Mouse (Mus musculus) R1 (cell line): ENCODE measurements at regions not wholly inside any gene's neighbourhood (a gene's known extent, or its start where the extent isn't known, plus 50 kb on each side); places are given as distances from the start of the nearest gene placed in this dataset.

Experiments used
- DNase-seq: peaks from one replicate; pipeline ENCODE4 v3.0.0-alpha.2; 2018; ENCODE audit warnings: low read depth, low spot score

DNA sequence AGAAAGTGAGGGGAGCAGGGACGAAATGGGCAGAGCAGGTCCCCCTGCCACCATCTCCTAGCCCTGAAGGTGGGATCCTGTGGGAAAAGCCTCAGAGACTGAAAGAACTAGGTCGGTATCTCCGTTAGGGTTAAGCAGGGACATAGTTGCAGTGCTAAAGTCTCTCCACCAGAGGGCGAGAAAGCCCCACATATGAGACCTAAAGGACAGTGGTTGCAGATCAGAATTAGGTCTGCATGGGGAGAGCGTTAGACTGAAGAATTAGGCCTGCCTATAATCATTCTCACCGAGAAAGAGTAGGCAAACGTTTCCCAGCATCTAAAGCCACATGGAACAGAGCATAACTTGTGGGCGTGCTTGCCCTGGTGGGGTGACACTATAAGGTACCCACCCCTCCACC lies 97.0 kb upstream of the Podxl start:
- peak; percentile 78 for DNase-seq

DNA sequence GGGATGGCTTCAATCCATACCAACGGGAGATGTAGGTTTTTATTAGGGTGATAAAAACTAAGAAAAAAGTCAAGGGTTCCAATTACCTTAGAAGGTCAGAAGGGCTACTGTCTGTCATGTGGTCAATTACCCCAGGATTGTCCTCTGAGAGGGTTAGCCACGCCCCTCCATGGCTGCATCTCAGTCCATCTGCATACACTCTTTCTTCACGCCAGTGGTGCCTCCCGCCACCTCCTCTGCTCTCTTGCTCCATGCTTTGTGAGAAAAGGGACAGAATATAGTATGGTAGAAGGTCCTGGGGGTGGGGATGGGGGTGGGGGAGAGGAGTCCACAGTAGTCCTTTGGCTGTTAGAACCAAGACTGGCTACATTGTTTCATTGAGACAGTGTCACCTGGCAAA lies 96.1 kb upstream of the Podxl start:
- DNase-seq = no peak

DNA sequence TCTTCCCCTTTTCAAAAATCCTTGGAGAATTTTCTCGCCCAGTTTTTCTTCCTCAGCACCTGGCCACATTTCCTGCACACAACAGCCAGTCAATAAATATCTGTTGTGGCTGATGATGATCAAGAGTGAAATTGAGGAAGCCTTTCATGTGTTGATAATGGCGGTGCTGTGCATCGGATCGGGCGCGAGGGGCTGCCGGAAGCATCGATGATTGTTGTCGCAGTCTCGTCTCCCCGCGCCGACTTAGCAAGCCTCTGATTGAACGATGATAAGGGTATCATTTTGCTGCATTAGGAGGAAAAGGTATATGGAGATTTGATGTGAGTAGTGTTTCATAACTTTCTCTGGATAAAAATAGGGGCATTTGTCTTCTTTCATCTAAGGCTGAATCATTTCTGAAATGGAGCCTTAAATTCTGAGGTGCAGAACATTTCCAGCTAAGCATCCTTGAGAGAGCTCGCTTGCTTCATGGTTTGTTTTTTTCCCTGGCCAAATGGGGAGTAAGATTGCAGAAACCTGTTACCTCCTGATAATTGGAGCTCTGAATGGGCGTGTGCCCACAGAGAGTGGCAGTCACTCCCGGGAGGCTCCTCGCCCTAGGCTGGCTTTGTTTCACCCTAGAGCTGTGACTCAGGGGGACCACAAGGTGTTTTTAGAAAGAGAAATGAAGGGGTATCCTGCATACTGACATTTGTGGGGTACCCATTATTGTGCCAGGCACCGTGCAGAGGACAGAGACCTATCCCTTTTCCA lies 94.8 kb upstream of the Podxl start:
- no peak for DNase-seq

DNA sequence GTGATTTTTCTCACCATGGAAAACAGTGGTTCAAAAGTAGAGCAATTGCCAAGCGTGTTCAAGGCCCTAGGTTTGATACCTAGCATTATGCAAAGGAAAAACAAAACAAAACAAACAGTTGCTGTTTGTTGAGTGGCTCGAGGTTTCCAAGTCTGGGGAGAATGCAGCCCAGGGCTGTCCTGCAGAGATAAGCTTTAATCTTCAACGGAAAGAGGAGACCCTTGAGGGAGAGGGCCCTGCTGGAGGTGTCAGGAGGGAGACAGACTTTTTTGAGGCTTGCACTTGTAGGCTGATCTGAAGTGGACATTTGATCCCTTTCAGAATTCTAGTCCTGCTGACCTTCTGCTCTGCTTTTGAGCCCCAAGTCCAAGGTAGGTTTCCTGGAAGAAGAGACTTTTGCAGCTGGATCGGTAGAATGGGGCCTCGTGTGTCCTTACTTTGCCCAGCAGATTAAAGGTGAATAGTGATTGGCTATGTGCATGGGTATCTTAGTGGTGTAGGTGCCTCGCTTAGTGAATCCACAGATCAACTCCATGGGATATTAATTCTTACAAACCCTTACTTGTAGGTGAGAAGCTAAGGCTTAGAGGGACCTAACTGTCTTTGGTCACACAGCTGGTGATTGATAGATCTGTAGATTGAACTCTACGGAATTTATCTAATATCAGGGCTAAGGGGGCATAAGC lies 87.2 kb upstream of the Podxl start:
- DNase-seq = no peak

DNA sequence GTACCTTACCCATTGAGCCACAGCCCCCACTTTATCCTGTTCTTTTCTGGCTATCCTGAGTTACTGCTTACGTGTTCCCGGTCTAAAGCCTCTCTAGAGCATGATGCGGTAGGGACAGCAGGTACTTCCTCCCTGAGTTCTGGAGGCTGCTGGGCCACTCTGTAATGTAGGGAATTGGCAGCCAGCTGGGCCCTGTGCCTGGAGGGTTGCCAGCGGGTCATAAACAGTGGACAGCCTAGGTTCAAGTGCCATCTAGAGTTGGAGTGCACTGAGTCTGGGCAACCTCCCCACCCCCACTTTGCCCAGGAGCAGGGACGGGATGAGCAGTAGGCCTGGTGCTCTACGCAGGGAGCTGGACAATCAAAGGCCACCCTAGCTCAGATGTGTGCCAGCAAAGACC lies 81.5 kb upstream of the Podxl start:
- DNase-seq = no peak

DNA sequence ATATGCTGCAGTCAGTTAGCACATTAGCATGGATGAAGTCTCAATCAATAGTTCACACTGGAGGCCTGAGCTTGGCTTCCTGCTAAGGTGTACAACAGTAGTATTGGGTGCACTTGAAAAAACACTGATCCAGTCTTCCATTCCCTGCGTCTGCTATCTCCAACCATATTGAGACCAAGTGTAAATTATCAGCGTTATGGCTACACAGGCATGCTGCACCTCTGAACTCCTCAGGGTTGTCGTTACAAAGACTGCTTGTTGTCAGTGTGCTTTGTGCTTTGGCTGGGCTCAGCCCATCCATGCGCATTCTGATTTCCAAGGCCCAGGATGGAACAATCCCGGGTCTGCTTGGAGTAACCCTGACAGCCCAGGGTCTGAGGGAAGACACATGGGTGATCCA lies 80.7 kb upstream of the Podxl start:
- no peak for DNase-seq

DNA sequence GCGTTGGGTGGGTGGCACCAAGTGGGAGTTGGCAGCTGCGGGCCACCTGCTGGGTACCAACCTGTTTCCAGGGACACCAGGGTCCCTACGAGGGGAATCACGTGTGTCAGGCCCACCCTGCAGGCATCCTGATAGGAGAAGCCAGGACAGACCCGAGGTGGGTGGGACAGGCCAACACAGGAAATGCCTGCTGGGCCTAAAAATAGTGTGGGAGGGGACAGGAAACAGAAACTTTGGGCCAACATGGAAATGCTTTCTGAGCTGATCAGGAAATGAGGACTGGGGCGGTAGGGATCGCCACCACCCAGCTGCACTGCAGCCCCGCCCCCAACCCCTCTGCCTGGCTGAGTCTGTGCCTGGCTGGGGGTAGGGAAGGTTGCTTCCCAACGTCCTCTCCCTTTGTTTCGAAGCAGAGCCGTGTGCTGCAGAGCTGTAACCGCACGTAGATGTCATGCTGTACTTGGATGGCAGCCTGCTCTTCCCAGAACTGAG lies 78.7 kb upstream of the Podxl start:
- peak; percentile 96 for DNase-seq

DNA sequence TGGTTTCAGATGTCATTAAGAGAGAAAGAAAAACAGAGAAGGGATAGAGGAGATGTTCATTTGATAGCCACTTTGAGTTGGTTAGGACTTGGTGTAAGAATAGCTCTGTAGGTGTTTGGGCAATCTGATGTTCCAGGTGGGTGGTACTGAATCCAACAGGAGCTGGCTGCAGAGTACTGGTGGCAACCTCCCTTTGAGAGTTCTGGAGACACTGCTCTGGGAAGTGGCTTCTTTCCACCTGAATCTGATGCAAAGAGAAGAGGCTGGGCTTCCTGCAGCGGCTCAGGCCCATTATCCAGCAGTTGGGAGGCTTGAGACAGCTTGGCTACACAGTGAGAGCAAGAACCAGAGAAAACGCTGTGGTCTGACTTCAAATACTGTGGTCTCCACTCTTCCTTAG lies 77.0 kb upstream of the Podxl start:
- no peak for DNase-seq

DNA sequence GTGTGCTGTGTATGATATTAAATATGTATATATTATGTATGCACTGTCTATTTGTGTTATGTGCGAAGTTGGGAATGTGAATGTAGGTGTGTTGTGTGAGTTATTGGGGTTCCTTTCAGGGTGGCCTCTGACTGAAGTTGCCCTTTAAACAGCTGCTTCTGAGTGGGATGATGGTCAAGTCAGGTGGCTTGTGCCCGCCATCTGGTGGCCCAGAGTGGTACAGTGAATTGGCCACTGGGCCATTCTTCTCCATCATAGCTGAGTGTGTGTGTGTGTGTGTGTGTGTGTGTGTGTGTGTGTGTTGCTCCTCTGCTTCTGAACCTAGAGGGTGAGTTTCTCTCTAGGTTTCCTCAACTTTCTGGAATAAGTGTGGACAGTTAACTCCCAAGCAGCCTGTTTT lies 75.7 kb upstream of the Podxl start:
- peak; percentile 65 for DNase-seq

DNA sequence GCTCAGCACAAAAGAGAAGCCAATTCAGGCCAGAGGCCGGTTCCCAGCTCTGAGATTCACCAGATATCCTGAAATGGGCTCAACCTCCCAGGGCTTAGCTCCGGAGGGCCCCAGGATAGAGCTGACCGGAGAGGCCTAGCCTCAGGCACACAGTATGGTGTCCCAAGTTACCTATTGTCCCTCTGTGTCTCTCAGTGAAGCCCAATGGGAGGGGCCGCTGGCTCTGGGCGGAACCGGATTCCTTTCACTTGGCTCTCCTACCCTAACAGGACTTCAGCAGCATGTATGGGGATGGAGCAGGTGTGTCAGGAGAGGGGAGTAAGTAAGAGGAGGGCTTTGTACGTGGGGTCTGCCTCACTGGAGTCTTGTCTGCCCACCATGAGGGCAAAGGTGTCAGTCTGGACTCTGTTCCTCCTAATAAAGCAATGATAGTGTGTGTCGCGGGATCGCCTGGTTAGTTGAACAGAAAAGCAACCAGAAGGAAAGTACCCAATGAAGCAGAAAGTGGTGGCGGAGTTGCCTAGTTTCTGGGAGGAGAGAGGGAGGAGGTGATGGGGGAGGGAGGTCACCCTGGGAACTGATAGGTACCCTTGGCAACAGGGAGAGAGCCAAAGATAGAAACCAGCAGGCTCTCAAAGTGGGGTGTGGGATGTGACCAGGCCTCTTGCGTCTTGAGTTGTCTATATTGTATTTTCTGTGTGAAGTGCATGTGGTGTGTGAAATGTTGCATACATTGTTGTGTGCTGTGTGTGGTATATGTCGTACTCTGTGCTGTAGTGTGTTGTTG lies 74.8 kb upstream of the Podxl start:
- peak; percentile 74 for DNase-seq

DNA sequence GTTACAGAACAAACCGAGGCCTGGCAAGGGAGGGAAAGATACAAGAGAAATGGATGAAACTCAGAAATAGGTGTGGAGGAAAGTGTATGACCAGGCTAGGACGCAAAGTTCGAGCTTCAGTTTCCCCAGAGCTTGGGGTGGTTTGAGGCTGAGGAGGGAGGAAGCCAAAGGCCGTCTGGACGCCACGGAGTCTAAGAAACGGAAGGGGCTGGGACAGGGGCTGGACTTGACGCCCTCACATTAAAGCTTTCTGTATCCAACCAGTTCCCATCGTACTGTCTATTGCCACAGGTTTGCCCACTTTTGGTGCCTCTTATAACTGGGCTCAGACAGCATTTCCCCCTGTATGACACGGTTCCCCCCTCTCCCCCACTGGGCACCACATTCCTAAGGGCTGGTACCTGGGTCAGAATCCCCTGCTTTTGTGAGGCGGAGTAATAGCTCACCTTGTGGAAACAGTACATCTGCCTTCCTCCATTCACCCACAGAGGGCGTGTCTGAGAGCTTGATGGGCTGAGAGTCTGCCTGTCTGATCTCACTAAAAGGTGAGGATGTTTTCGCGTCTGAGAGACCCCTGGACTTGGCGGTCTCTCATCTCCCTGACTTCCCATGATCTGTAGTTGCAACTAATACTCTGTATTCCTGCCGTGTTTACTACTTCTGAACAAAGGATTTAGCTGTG lies 73.7 kb upstream of the Podxl start:
- DNase-seq = peak; percentile 65

DNA sequence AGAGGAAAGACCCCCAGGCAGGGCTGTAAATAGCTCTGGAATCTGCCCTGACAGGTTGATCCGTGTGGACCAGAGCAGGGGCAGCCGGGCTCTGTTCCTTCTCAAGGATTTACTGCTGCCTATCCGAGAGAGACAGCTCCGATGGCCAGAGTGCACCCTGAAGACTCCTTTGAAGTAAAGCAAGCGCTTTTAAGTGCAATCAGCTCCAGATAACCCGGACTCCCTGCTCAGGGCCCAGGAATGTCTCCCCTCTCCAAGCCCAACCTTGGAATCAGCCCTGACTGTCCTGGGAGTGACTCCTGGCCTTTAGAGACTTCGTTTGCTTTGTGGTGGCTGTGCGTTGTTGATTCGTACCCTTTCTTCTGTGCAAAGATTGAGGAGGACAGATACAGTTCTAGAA lies 73.2 kb upstream of the Podxl start:
- DNase-seq = no peak

DNA sequence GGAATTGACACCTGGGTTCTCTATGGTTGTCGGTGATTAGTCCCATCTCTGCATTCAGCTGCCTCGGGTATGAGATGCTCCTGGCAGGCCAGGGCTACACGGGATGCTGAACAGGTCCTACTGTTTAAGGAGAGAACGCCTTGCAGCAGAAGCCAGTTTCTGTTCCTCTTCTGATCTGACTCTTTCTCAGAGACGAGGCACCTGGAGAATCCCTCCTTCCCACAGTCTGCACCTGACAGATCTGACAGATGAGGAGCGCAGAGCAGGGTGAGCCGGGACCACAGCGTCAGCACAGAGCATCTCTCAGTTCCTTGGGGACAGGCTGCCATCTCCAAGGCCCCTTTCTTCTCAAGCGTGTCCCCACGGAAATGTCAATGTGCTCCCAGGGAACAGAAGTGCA lies 68.7 kb upstream of the Podxl start:
- no peak for DNase-seq

DNA sequence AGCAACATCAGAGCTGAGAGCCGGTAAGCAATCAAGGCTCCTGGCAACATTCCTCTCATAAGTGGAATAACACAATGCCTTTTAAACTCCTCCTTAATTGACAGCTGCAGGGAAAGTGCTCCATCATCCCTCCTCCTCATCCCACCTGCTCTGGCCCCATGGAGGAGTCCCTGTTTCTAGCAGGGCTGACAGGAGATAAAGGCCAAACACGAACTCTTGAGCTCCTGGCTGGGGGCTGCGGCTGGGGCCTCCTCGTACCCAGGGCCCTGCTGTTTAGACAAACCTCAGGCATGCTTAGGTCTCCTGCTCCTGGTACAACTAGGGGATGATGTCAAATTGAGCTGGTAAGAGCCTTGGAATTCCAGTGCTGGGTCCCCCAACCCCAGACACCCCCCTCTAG lies 66.2 kb upstream of the Podxl start:
- no peak for DNase-seq

DNA sequence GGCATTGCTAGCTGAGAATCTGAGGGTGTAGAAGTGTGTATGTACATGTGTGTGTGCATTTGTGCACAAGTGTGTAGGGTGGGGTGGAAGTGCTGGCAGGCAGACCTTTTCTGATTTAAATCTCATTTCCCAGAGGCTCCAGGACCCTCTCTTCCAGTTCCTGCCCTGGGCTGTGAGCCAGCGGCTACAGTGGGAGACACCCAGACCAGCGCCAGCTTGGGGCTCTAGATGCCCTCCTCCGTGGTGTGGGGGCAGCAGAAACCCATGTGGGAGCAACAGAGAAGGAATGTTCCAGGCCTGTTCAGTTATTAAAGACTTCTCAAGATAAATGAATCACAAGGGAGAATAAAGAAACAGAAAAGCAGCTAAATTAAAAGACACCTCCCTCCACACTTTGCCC lies 64.1 kb upstream of the Podxl start:
- DNase-seq = no peak

DNA sequence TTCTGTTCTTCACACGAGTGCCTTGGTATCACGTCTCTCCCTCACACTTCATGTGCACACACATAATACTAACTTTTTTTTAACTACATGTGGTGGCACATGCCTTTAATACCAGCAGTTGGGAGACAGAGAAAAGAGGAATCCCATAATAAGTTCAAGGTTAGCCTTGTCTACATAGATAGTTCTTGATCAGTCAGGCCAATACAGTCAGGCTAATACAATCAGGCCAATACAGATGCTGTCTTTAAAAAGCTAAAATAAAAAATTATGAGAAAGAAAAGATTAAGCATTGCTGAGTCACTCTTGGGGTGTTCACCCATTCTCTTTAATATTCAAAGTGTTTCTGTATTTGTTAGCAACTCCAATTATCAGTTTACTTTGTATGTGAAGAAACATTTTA lies 61.3 kb upstream of the Podxl start:
- no peak for DNase-seq

DNA sequence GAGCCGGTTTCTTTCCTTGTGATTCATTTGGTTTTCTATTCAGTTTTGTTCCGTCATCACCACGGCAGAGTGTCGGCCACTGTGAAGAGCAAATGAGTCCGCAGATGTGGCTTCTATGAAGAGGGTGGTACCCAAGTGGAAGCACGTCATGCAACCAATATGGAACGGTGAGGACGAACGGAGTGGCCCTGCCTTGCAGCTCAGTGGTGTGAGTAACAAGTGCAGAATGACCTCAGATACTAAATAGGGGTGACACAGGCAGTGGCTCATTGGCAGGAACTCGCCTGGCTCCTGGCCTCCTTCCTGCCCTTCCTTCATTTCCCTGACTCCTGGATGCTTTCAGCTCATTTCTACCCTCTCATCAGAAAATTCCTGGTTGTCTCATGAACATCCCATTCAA lies 60.6 kb upstream of the Podxl start:
- DNase-seq = no peak

DNA sequence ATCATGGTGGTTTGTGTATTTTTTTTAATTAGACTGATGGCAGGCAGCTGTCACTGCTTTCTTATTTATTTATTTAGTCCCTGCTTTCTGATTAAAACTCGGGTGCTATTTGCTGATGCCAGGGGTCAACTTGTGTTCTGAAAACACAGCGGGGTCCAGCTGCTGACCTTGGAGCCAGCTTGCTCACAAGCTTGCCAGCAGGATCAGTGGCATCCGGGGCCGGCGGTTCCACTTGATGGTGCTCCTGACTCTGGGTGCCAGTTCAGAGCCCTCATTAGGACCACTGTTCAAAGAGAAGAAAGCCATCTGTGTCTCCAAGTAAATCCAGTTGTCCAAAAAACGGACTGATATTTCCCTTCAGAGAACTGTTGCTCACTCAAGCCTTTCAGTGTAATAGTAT lies 57.2 kb upstream of the Podxl start:
- DNase-seq = no peak

DNA sequence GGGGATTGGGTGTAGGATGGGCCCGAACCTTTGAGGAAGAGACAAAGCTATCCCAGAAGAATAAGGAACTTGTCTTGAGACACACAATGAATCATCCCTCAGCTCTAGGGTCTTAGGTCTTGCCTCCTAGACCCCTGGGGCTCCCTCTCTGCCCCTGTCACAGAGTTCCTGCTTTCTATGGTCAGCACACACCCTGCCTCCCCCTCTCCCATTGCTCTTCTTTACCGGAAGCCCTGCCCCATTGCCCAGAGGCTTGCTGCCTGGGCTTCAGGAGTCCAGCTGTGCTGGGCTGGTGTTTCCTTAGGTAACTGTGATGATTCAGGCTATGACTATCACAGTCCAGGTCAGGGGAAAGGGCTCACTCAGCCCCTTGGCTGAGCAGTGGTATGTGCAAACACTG lies 55.1 kb upstream of the Podxl start:
- DNase-seq = no peak

DNA sequence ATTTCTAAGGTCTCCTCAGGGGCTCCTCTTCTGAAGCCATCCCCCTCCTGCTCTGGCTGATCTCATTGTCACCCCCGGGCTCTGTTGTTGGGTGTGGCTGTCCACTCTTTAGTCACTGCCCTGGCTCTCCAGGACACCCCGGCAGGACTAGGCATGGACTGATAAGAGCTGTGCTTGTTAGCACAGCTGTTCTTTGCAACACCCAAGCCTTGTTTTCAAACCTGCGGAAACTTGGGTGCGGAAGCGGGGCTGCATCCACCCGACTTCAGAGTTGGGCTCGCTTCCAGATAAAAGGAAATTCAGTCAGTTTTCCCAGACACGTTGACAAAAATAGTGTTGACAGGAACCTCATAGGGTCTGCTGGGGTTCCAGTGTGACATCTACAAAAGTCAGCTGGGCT lies 53.6 kb upstream of the Podxl start:
- no peak for DNase-seq

DNA sequence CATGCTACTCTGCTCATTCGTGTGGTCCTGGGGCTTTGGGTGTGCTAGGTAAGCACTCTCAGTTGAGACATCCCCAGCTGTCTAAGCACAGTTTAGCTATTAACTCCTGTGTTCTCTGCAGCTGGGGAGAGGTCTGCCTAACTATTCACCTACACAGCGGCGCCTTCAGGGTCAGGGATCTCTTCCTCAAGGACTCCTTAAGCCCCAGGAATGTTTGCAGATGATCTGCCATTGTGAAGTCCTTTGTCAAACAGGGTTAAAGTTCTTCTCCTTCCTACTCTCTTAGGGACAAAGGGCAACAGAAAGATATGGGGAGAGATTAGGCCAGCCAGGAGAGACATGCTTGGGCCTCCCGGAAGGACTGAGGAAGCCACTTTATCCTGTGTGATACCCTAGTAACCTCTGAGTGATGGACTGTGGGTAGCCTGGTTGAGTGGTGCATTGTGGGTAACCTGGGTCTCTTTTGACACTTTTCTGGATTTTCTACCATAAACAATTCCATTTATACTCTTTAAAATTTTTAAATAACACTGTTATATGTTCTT lies 51.7 kb upstream of the Podxl start:
- peak; percentile 36 for DNase-seq

DNA sequence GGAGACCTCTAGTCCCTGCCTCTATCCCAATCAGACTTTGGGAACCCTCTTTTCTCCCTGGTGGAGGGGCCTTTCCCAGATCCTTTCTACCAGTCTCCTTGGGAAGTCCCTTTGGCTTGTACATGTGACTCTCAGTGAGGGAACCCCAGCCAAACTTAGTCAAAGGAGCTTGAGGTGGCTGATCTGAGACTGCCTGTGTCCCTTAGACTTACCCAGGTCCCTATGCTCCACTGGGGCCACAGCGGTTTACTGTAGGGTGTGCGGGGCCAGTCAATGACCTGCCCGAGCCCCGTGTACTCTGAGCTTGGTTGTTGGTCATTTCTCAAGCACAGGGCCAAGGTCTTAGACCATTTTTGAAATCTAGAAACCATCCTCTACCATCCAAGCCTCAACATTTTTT lies 50.8 kb upstream of the Podxl start:
- no peak for DNase-seq
